Mouse (Mus musculus) spleen, embryonic (tissue): ENCODE measurements around the gene Mtus2.

ENCODE experiments used
- CTCF ChIA-PET: fragments of 350-600 bp; sonication (Branson Sonifier 250); formaldehyde crosslinking; loops from one replicate; lab custom pipeline; 2022; lab: Charles Lee

Gene Mtus2

GRCm38 (mm10) chr5:148339126-148339525 is 382.0 kb downstream of the Mtus2 start:
- CTCF ChIA-PET: no interaction called here

- CTCF ChIA-PET: interaction anchor here (0.7 kb wide), 1 partner anchor 1341 kb away, joined by 3 read pairs; no protein-coding TSS in a partner anchor
These were observed 385.1 kb downstream of the Mtus2 start for GRCm38 (mm10) chr5:148342061-148342741.

GRCm38 (mm10) chr5:148344374-148344773 is 387.3 kb downstream of the Mtus2 start:
- CTCF ChIA-PET: no interaction called here

- CTCF ChIA-PET: interaction anchor here (0.7 to 1.2 kb wide), 2 partner anchors 106 to 1038 kb away, joined by 4 read pairs; no protein-coding TSS in a partner anchor
These were observed 389.4 kb downstream of the Mtus2 start for GRCm38 (mm10) chr5:148346543-148346942.

- CTCF ChIA-PET: no interaction called here
These were observed 391.0 kb downstream of the Mtus2 start for GRCm38 (mm10) chr5:148348153-148348552.

- CTCF ChIA-PET: interaction anchor here (0.6 kb wide), 1 partner anchor 103 kb away, joined by 3 read pairs; no protein-coding TSS in a partner anchor
These were observed 392.3 kb downstream of the Mtus2 start for GRCm38 (mm10) chr5:148349327-148350011.

- CTCF ChIA-PET: no interaction called here
These were observed 396.3 kb downstream of the Mtus2 start for GRCm38 (mm10) chr5:148353429-148353828.

- CTCF ChIA-PET: no interaction called here
These were observed 397.4 kb downstream of the Mtus2 start for GRCm38 (mm10) chr5:148354536-148354935.

GRCm38 (mm10) chr5:148355822-148356221 is 398.7 kb downstream of the Mtus2 start:
- CTCF ChIA-PET: no interaction called here

- CTCF ChIA-PET: interaction anchor here (0.7 kb wide), 1 partner anchor 297 kb away, joined by 3 read pairs; no protein-coding TSS in a partner anchor
These were observed 400.0 kb downstream of the Mtus2 start for GRCm38 (mm10) chr5:148357168-148357567.

- CTCF ChIA-PET: no interaction called here
These were observed 402.0 kb downstream of the Mtus2 start for GRCm38 (mm10) chr5:148359131-148359530.

GRCm38 (mm10) chr5:148360922-148361758 is 404.0 kb downstream of the Mtus2 start:
- CTCF ChIA-PET: no interaction called here

GRCm38 (mm10) chr5:148361759-148362010 is 404.6 kb downstream of the Mtus2 start:
- CTCF ChIA-PET: interaction anchor here (0.6 kb wide), 1 partner anchor 322 kb away, joined by 3 read pairs; no protein-coding TSS in a partner anchor

GRCm38 (mm10) chr5:148362296-148362695 is 405.2 kb downstream of the Mtus2 start:
- CTCF ChIA-PET: interaction anchor here (0.6 kb wide), 1 partner anchor 321 kb away, joined by 3 read pairs; no protein-coding TSS in a partner anchor

- CTCF ChIA-PET: no interaction called here
These were observed 406.5 kb downstream of the Mtus2 start for GRCm38 (mm10) chr5:148363441-148364113.
